Mouse (Mus musculus) kidney, adult 9 months (tissue): ENCODE measurements around the gene Ifi202b.
A peak's percentile ranks its signal among the peaks of the same experiment; 100 is the strongest.
"Not testable (repeated sequence)": the region's sequence is repeated elsewhere in the genome, so short reads cannot be mapped to it uniquely, and the experiment has no call there.

Experiments used
- DNase-seq: peaks from one replicate; pipeline ENCODE4 v3.0.0; 2022

Gene Ifi202b

GRCm38 (mm10) chr1:173982694-173983305 is at the start of gene Ifi202b:
Gene Ifi202b (minus strand): TSS chr1:173982744.
- DNase-seq = not testable (repeated sequence)

GRCm38 (mm10) chr1:174031698-174032097 is 49.2 kb upstream of the Ifi202b start, which contains the start of gene Ifi205:
Gene Ifi205 (minus strand): TSS chr1:174031810.
- no peak for DNase-seq

- DNase-seq = not testable (repeated sequence)
These were observed 24.5 kb upstream of the Ifi202b start for GRCm38 (mm10) chr1:174007050-174007449.

GRCm38 (mm10) chr1:174004352-174005109 is 22.0 kb upstream of the Ifi202b start:
- not testable (repeated sequence) for DNase-seq

- no peak for DNase-seq
These were observed 12.5 kb upstream of the Ifi202b start for GRCm38 (mm10) chr1:173995003-173995402.

- DNase-seq = not testable (repeated sequence)
These were observed 1.5 kb downstream of the Ifi202b start for GRCm38 (mm10) chr1:173981038-173981437.

GRCm38 (mm10) chr1:173977622-173978021 is 4.9 kb downstream of the Ifi202b start:
- DNase-seq = no peak

GRCm38 (mm10) chr1:173973111-173973510 is 9.4 kb downstream of the Ifi202b start:
- DNase-seq = no peak

GRCm38 (mm10) chr1:173961491-173961890 is 21.1 kb downstream of the Ifi202b start:
- DNase-seq = not testable (repeated sequence)

GRCm38 (mm10) chr1:173959998-173960397 is 22.5 kb downstream of the Ifi202b start:
- not testable (repeated sequence) for DNase-seq

- not testable (repeated sequence) for DNase-seq
These were observed 26.6 kb downstream of the Ifi202b start for GRCm38 (mm10) chr1:173955839-173956527.

- no peak for DNase-seq
These were observed 27.3 kb downstream of the Ifi202b start for GRCm38 (mm10) chr1:173955071-173955796.

GRCm38 (mm10) chr1:173953563-173953962 is 29.0 kb downstream of the Ifi202b start:
- DNase-seq = no peak

- DNase-seq = not testable (repeated sequence)
These were observed 33.5 kb downstream of the Ifi202b start for GRCm38 (mm10) chr1:173949044-173949443.

GRCm38 (mm10) chr1:173942780-173943066 is 39.8 kb downstream of the Ifi202b start:
- DNase-seq = not testable (repeated sequence)

GRCm38 (mm10) chr1:173941924-173942779 is 40.4 kb downstream of the Ifi202b start, which contains the start of the genes Mndal and Ifi203:
Gene Mndal (minus strand): TSS chr1:173942491.
Gene Ifi203 (minus strand): TSS chr1:173942672.
- DNase-seq = peak; percentile 8

- not testable (repeated sequence) for DNase-seq
These were observed 41.0 kb downstream of the Ifi202b start for GRCm38 (mm10) chr1:173941522-173941921.

- not testable (repeated sequence) for DNase-seq
These were observed 63.3 kb downstream of the Ifi202b start for GRCm38 (mm10) chr1:173919279-173919678.

GRCm38 (mm10) chr1:173914559-173914958 is 68.0 kb downstream of the Ifi202b start:
- DNase-seq = no peak

- DNase-seq = not testable (repeated sequence)
These were observed 69.2 kb downstream of the Ifi202b start for GRCm38 (mm10) chr1:173913256-173913791.
